Mouse (Mus musculus) bone marrow macrophage, adult 2 months (primary cell): ENCODE data around the gene Msantd2.

Source experiments
- CTCF ChIP-seq: IDR thresholded peaks from 2 replicates; pipeline ENCODE4 v1.5.1; 2012; ENCODE audit warnings: low read depth, mild to moderate bottlenecking, low read length, moderate library complexity
- POLR2A ChIP-seq: IDR thresholded peaks from 2 replicates; pipeline ENCODE4 v1.6.1; 2012; ENCODE audit warnings: mild to moderate bottlenecking, low read depth, low read length, borderline replicate concordance

GRCm38 (mm10) chr9:37528225-37528970 is 39.3 kb downstream of the Msantd2 start:
- TF ChIP-seq POLR2A (no peak), CTCF (no peak)
